Mouse (Mus musculus) CH12.LX (cell line): ENCODE measurements around the gene Gm10382.

Source experiments
- CTCF ChIP-seq, 2 experiments: IDR thresholded peaks in 1 of 2; conservative IDR thresholded peaks in 1 of 2; 2 replicates each; pipeline ENCODE4 v1.5.1; 2011 to 2012; ENCODE audit warnings: low read depth in 2 of 2, low read length in 2 of 2, improper control_type of control experiment in 1 of 2, inconsistent platforms in 1 of 2, mild to moderate bottlenecking in 1 of 2, moderate library complexity in 1 of 2
- MEF2A ChIP-seq: IDR thresholded peaks from 2 replicates; pipeline ENCODE4 v1.6.1; 2014; ENCODE audit warnings: low read depth, mild to moderate bottlenecking, inconsistent platforms, low read length, improper control_type of control experiment, borderline replicate concordance
- POLR2A ChIP-seq: IDR thresholded peaks from 2 replicates; pipeline ENCODE4 v1.6.1; 2011; ENCODE audit warnings: low read depth, mild to moderate bottlenecking, improper control_type of control experiment, low read length
- RAD21 ChIP-seq: IDR thresholded peaks from 2 replicates; pipeline ENCODE4 v1.6.1; 2011; ENCODE audit warnings: low read depth, mild to moderate bottlenecking, low read length, improper control_type of control experiment, moderate library complexity

DNA sequence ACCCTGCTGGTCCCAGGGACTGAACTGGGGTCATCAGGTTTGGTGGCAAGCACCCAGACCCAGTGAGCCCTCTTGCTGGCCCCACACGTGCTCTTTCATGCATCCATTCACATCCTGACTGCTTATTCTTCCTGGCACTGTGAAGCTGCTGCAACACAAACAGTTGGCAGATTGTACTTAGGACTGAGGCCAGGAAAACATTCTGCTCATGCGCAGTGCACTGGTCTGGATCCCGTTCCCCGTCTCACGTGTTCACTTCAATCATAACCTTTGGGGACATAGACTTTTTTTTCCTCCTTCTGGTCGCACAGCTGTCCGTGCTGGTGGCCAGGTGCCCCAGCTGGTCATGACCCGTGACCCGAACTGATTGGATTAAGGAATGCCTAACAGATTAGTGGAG, 28.6 kb upstream of the Gm10382 start:
- TF ChIP-seq CTCF (conservative IDR thresholded peaks at IDR 0.05 in 1 of 2, IDR thresholded peaks at IDR 0.05 in 1 of 2; ENCODE audit: low read depth in 2 of 2, low read length in 2 of 2) (no peak), POLR2A (no peak), RAD21 (no peak), MEF2A (no peak)
